Mouse (Mus musculus): ENCODE data around the gene Mta2. TPM values are rescaled to one million over a fixed set of nuclear protein-coding genes. Genes with fewer than 3 reads are reported as not detected.

Gene Mta2
- polyA plus RNA-seq, 1 experiment, result 85.0 TPM

DNA sequence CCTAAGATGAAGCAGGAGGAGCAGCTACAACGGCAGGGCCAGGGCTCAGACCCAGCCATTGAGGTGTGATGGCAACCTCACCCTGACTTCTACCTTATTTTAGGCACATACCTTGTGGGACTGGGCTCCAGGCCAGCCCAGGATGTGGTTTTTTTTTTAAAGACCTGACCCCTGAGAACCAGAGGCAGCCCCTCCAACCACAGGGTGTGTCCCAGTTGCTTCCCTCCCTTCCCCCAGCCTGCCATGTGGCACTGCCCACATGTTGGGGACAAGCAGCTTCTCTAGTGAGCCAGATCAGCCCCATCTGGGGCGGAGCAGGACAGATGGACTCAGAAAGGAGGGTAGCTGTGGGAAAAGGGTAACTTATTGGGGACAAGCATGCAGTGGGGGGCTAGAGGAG lies 14.9 kb upstream of the Mta2 start:
- TF ChIP-seq GATA1 (IDR thresholded peaks at IDR 0.05; ENCODE audit: low read length), result no peak

DNA sequence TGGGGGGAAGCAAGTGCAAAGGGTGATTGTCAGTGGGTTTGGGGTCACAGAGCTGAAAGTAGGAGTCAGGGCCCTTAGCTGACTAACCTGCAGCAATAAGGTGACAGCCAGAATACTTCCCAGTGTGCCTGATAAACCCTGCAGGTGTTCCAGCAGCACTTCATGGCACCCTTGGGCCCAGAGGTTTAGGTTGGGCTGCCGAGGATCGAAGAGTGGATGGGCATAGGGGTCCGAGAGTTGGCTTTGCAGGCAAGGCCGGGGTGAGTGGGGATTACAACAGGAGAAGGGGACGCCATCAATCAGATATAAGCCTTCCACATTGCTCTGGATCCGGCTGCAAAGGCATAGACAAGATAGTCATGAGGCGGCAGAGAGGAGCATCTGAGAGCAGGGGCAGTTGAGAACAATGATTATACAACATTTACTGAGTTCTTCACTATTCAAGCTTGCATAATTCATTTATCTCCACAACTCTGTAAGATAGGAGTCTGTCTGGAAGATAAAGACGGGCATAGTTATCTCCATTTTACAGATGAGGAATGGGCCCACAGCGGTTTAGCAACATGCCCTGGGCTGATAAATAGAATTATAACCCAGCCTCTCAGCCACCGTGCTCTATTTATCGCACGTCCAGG lies 13.7 kb upstream of the Mta2 start:
- peak; percentile 99 for TF ChIP-seq GATA1 (IDR thresholded peaks at IDR 0.05; ENCODE audit: low read length)

DNA sequence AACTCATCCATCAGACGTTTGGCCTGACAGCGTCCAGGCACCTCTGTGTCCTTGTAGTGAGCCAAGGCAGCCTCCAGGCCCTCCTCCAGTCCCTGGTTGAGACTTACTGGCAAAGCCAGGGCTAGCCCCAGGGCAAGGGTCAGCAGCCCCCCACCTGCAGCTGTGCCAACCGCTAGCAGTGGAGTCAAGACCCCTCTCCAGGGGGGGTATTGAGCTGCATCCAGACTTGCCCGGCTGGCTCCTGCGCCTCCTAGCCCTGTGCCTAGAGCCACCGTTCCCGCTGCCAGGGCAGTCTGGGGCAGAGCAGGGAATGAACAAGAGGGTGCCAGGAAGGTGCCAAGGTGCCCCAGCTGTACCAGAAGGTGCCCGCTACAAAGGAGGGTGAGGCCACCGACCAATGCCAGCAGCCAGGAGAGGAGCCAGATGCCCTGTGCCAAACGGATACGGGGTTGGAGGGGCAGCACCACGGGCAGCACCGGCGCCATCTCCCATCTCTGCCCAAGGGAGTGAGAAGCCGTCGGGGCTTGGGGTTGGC lies 12.9 kb upstream of the Mta2 start:
- TF ChIP-seq GATA1 (IDR thresholded peaks at IDR 0.05; ENCODE audit: low read length), result no peak

DNA sequence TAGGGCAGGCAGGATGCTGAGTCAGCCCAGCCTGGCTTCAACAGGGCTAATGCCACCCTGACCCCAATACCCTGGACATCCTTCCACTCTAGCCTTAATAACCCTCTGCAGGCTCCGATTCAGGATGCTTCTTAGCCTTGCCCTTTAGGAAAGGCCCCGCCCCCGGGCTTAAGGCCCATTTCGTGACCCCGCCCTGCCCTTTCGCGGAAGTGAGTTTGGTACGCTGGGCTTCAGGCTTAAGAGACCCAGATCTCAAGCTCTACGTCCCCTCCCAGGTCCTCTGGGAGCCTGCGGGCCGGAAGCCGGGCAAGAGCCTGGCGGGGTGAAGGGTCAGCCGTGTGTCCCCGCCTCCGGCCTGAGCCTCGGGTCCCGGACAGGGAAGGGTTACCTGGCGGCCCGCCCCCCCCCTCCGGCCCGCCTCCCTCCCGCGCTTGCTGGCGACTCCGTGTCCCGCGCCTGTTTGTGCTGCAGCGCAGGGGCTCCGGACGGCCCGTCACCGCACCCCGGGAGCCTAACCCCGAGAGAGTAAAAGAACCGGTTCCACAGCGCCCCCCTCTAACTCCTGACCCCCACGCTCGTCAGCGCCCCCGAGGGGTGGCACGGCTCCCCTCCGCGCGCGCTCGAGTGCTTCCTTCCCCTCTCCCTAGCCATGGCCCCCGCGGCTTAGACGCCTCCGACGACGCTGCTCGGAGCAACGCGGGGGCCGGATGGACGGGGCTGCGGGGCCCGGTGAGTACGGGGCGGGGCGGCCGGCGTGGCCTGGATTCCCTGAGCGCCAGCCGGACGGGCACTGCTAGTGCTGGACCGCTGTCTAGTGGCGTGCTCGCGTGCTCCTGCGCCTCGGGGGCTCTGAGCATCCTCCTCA lies 12.2 kb upstream of the Mta2 start, which contains the start of the genes Rom1 and Eml3:
Gene Rom1 (minus strand): TSS at position 133 of the 865 bp plus-strand sequence.
Gene Eml3 (plus strand): TSS at position 329 of the 865 bp plus-strand sequence.
- no peak for TF ChIP-seq GATA1 (IDR thresholded peaks at IDR 0.05; ENCODE audit: low read length)

DNA sequence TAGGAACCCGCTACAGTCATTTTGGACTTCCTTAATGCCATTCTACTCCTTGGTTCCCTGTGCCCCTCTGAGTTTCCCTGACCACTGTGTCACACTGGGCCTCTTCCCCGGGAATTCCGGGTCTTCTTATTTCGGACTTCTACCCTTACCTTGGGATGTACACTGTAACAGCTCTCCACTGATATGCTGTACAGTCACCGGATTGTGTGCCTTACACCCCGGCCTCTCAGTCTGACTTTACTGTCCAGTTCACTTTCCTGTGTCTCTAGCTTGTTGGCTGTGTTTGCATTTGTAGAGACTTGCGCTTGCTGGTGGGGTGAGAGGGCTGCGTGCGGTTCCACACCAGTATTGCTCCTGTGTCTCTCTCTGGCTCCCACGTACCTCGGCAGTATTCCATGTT lies 11.6 kb upstream of the Mta2 start:
- TF ChIP-seq GATA1 (IDR thresholded peaks at IDR 0.05; ENCODE audit: low read length), result no peak

DNA sequence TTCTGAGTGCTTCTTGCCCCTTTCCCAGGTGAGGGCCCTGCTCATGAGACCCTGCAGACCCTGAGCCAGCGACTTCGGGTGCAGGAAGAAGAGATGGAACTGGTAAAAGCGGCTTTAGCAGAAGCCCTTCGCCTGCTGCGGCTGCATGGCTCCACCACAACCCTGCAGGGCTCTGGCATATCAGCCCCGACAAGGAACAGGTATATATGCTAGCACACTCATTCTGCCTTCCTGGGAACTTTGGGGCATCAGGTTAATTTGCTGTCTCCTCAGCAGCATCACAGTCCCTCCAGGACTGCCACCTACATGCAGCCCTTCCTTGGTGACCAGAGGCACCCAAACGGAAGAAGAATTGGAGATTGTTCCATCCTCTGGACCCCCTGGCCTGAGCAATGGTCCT lies 10.9 kb upstream of the Mta2 start:
- TF ChIP-seq GATA1 (IDR thresholded peaks at IDR 0.05; ENCODE audit: low read length), result no peak

DNA sequence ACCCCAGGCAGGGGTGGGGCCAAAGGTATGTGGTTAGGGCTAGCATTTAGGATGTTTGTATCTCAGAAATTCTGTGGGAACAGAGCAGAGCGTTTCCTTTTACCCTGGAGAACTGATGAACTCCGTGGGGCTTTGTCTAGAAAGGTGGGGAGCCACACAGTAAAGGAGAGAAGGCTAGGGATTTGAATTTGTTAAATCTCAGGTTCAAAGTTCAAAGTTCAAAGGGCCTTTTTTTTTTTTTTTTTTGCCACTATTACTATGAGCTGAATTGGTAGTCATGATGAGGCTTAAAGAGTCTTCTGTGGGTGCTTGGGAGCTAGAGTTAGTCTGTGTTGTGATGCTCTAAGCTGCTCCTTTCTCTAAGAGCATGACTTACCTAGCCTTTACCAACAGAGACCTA lies 4.9 kb upstream of the Mta2 start:
- no peak for TF ChIP-seq GATA1 (IDR thresholded peaks at IDR 0.05; ENCODE audit: low read length)

DNA sequence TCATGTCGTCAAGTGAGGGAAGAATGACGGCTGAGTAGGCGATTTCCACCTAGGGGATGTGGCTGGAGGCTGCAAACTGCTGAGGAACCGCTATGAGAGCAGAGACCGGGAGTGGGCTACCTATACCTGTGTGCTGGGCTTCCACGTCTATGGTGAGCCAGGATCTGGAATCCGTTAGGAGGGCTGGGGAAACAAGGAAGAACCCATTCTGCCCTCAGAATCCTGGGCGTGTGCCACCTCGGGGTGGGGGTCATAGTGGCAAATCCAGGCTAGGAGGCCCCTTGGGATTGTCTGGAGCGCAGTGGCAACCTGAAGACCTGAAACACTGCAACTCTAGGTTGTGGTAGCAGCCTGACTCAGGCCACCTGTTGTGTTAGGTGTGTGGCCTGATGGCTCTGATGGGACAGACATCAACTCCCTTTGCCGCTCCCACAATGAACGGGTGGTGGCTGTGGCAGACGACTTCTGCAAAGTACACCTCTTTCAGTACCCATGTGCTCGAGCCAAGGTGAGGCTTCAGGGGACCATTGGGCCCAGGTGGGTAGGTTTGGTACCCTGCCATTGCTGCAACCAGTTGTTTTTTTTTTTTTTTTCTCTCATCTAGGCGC lies 1.0 kb upstream of the Mta2 start:
- TF ChIP-seq GATA1 (IDR thresholded peaks at IDR 0.05; ENCODE audit: low read length), result no peak

DNA sequence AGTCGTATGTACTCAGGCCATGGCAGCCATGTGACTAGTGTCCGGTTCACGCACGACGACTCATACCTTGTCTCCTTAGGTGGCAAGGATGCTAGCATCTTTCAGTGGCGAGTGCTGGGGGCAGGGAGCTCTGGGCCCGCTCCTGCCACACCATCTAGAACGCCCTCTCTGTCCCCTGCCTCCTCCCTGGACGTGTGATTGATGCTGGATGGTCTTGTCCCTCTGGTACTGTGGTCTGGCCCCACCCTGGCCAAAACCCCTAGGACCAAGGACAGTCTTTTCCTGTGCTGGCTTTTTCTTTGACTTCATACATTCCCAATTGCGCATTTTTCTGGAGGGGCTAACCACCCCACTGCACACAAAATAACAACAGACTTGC lies 550 bp upstream of the Mta2 start:
- no peak for TF ChIP-seq GATA1 (IDR thresholded peaks at IDR 0.05; ENCODE audit: low read length)

DNA sequence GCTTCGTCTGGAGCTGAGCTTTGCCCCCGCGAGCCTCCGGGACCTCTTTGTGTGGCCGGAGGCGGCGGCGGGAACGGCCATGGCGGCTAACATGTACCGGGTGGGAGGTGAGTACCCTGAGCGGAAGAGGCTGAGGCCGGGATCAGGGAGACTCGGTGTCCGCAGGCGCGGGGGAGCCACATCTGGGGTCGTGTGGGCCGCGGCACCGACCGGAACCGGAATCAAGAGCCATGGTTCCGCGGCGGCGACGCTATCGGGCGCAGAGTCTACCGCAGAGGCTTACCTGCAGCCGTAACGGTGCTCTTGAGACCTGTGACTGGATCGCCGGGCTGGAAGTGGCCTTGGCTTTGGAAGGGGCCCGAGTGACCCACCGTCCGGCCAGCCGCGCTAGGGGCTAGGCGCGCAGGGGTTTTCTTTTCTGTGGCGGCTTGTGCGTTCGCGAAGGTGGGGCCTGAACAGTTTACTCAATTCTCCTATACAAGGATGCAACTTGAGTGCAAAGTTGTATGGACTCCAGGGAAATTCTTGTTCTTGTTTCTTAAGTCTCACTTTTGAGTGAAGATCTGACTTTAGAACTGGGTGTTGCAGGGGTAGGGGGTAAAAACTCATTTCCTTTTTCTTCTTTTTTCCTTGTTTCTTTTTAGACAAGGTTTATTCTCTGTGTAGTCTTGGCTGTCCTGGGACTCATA lies 745 bp downstream of the Mta2 start:
- no peak for TF ChIP-seq GATA1 (IDR thresholded peaks at IDR 0.05; ENCODE audit: low read length)

DNA sequence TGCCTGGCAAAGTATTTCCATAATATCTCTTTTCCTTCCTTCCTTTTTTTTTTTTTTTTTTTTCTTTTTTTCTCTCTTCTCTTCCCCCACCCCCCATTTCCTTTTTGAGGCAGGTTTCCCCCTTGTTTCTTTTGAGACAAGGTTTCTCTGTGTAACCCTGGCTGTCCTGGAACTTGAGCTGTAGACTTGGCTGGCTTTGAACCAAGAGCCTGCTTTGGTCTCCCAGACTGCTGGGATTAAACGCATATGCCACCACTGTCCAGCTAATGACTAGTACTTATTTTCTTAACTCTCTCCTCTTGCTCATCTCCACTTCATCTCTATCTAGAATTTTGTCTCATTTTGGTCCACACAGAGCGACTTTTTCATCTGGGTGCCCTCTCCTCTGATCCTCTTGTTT lies 1.4 kb downstream of the Mta2 start:
- no peak for TF ChIP-seq GATA1 (IDR thresholded peaks at IDR 0.05; ENCODE audit: low read length)

DNA sequence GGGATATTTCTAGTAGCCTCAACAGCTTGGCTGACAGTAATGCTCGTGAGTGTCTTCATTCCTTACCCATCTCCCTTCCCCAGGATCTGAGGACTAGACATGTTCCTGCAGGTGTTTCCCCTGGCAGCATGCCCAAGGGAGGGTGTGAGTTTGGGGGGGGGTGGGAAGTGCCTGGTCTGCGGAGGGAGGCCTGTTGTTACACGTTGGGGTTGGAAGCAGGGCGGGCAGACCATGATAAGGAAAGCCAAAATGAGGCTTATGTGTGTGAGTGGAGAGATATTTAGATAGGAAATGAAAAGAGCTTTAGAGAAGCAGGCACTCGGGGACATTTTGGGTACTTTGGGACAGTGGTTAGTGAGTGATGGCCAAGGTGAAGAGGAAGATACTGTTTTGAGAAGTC lies 2.4 kb downstream of the Mta2 start:
- TF ChIP-seq GATA1 (IDR thresholded peaks at IDR 0.05; ENCODE audit: low read length), result no peak

DNA sequence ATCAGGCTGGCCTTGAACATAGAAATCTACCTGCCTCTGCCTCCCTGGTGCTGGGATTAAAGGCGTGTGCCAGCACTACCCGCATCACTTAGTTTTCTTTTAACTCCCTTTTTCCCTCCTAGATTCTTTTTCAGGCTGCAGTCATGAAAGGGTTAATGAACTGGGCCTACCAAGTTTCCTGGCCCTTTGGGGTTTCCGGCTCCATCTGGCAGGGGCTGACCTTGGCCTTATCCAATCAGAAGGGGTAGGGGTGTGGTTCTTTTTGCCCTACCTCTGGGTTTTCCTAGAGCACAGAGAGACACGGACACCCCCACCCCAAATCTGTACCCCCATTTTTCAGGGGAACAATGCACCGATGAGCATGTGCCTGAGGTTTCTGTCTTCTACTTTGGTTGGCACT lies 3.1 kb downstream of the Mta2 start:
- no peak for TF ChIP-seq GATA1 (IDR thresholded peaks at IDR 0.05; ENCODE audit: low read length)

DNA sequence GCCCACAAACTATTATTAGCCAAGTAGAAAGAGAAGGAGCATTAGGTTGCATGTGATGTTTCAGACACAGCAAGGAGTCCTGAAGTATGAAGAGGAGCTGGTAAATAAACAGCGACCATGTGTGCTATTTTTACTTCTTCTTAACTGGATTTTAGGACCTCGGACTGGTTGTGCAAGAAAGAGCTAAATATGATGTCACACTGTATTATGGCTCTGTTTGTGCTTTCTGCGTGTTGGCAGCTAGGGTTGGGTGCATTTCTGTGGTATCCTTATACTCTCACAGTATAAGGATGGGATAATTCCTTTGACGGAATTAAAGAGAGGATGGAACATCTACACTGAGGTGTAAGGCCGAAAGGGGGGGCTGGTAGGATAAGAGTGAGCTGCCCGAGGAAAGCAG lies 3.6 kb downstream of the Mta2 start:
- TF ChIP-seq GATA1 (IDR thresholded peaks at IDR 0.05; ENCODE audit: low read length), result no peak

DNA sequence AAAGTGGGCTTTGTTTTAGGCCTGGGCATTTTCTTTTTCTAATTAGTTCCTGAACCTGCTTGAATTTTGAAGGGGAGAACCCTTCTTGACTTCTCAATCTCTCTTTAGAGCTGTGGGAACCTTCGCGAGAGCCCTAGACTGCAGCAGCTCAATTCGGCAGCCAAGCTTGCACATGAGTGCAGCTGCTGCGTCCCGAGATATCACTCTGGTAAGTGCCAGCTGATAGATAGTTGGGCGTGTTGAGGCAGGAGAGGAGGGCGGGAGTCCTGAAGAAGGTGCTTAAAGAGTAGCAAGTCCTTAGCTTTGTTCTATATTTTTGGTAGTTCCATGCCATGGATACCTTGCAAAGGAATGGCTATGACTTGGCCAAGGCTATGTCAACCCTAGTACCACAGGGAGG lies 5.3 kb downstream of the Mta2 start:
- no peak for TF ChIP-seq GATA1 (IDR thresholded peaks at IDR 0.05; ENCODE audit: low read length)

DNA sequence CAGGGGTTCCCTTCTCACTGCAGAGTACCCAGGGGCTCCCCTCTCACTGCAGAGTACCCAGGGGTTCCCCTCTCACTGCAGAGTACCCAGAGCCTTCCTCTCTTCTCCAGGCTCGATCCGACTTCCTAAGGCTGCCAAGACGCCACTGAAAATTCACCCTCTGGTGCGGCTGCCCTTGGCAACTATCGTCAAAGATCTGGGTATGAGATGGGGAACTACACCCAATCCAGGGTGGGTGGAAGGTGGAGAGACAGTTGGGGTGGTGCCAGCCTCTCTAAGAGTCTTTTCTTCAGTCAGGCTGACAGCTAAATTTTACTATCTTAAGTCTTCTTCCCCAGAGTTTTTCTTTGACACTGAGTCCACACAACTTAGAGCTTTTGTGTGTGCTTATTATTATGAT lies 8.5 kb downstream of the Mta2 start:
- TF ChIP-seq GATA1 (IDR thresholded peaks at IDR 0.05; ENCODE audit: low read length), result no peak
